Mouse (Mus musculus) myocyte (in vitro differentiated cells): ENCODE measurements around the gene Atrip.

ENCODE experiments used
- CEBPB ChIP-seq: IDR thresholded peaks from 2 replicates; pipeline ENCODE4 v1.6.1; 2011; ENCODE audit warnings: mild to moderate bottlenecking, moderate library complexity; ENCODE audit not compliant: poor library complexity, insufficient read depth, severe bottlenecking
- E2F4 ChIP-seq: IDR thresholded peaks from one replicate; pipeline ENCODE4 v1.6.1; 2011; ENCODE audit warnings: mild to moderate bottlenecking, control low read depth, moderate library complexity; ENCODE audit not compliant: insufficient read depth
- MAX ChIP-seq: IDR thresholded peaks from one replicate; pipeline ENCODE4 v1.6.1; 2011; ENCODE audit warnings: low read depth, mild to moderate bottlenecking, control low read depth
- MYOG ChIP-seq, 3 experiments: IDR thresholded peaks; one replicate each; pipeline ENCODE4 v1.6.1; 2011; ENCODE audit warnings: control low read depth in 2 of 3, low read depth in 2 of 3, mild to moderate bottlenecking in 2 of 3; ENCODE audit not compliant: insufficient read length in 2 of 3, control insufficient read depth in 1 of 3, insufficient read depth in 1 of 3
- POLR2A ChIP-seq: IDR thresholded peaks from one replicate; pipeline ENCODE4 v1.6.1; 2011; ENCODE audit warnings: low read depth, mild to moderate bottlenecking, control low read depth, moderate library complexity; ENCODE audit not compliant: insufficient read length
- REST ChIP-seq: IDR thresholded peaks from one replicate; pipeline ENCODE4 v1.6.1; 2011; ENCODE audit warnings: mild to moderate bottlenecking, control low read depth, moderate library complexity; ENCODE audit not compliant: insufficient read depth, insufficient read length
- SRF ChIP-seq: IDR thresholded peaks from one replicate; pipeline ENCODE4 v1.6.1; 2011; ENCODE audit warnings: low read depth; ENCODE audit not compliant: control insufficient read depth, insufficient read length
- TCF12 ChIP-seq: IDR thresholded peaks from one replicate; pipeline ENCODE4 v1.6.1; 2011; ENCODE audit warnings: mild to moderate bottlenecking, control low read depth; ENCODE audit not compliant: poor library complexity, insufficient read depth, severe bottlenecking
- USF1 ChIP-seq: IDR thresholded peaks from one replicate; pipeline ENCODE4 v1.6.1; 2011; ENCODE audit warnings: low read depth, mild to moderate bottlenecking, control low read depth, moderate library complexity

DNA sequence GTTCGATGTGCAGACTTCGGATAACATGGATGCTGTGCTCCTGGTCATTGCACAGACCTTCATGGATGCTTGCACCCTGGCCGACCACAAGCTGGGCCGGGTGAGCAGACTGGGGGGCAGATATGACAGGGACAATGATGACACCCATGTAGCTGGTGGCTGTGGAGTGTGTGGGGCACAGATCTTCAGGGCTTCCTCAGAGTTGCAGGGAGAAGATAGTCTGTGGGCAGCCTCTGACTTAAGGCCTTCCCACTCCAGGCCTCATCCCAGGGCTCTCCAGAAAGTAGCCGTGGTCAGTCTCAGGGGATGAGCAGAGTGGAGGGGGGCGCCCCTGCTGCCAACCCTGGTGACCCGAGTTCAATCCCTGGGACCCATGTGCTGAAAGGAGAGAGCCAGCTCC lies 40.9 kb upstream of the Atrip start:
- TF ChIP-seq POLR2A (no peak), SRF (no peak), MAX (no peak), MYOG (IDR thresholded peaks at IDR 0.05; ENCODE audit: control insufficient read depth in 1 of 3, insufficient read depth in 1 of 3, insufficient read length in 2 of 3, low read depth in 2 of 3) (no peak), USF1 (no peak), REST (no peak), CEBPB (no peak), E2F4 (no peak), TCF12 (no peak)
